ENCODE assay signal across 8 mouse cellular contexts in the genomic region with DNA sequence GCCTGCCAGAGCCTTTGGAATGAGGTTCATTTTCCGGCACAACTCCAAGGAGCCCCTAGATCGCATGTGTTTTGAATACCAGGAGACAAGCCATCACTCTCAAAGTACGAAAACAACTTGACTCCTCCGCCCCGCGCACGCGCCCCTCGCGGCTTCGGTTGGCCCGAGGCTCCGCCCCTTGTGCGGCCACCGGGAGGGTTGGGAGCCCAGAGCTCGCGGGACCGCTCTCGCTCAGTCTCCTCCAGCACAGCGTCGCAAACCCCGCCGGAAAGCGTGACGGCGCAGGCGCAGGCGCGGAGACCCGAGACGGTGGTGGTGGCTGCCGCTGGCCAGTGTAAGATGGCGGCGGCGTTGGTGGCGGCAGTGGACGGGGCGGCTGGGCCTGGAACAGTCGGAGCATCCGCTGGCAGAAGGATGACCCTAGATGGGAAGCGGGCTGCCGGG. TPM values are rescaled to one million over a fixed set of nuclear protein-coding genes. Genes with fewer than 3 reads are reported as not detected.
DNase-seq lines count a peak whose midpoint lies in the region; ATAC-seq lines count a peak whose summit lies in the region.

Gene Dcaf8 (plus strand): TSS at position 250 of the 444 bp plus-strand sequence.

- peak within 1 kb of the TSS; percentile 92 for H3K27ac ChIP-seq in hindbrain, embryonic 14.5 days

- no peaks in the 10 kb centered on the region for H3K27me3 ChIP-seq in hindbrain, embryonic 14.5 days (ENCODE audit: control insufficient read depth, insufficient read depth, low read length)

- peaks cover 25% of the 10 kb centered on the region for H3K36me3 ChIP-seq in hindbrain, embryonic 14.5 days (replicated peaks; ENCODE audit: control insufficient read depth, insufficient read depth)

- peaks cover 11% of the 10 kb centered on the region for H3K4me1 ChIP-seq in hindbrain, embryonic 14.5 days (replicated peaks; ENCODE audit: control insufficient read depth, insufficient read depth, low read length)

- peak within 1 kb of the TSS; percentile 71 for H3K4me2 ChIP-seq in hindbrain, embryonic 14.5 days (replicated peaks)

- ATAC-seq in hindbrain, embryonic 14.5 days (ENCODE audit: low FRiP score), result peak; percentile 99

- WGBS in hindbrain, embryonic 14.5 days, result under 1% methylated on average over 42 of the region's 42 CpGs

- peak within 1 kb of the TSS; percentile 91 for H3K4me3 ChIP-seq in hindbrain, embryonic 14.5 days (replicated peaks; ENCODE audit: low read length)

- peak; percentile 96 for DNase-seq in R1 (ENCODE audit: low read depth, low spot score)
- peak; percentile 97 to 98 for DNase-seq in cerebellum, postnatal 25 days
- DNase-seq in frontal cortex, postnatal 25 days (ENCODE audit: low spot score in 2 of 2), result peak; percentile 87 to 92
- DNase-seq in hindbrain, embryonic 14.5 days (ENCODE audit: low spot score), result peak; percentile 94
- peak; percentile 98 for DNase-seq in layer of hippocampus, postnatal 36 days
- peak; percentile 98 for DNase-seq in lung, postnatal 36 days
- peak; percentile 98 for DNase-seq in retina, postnatal 1 day
- DNase-seq in urinary bladder, adult 18-20 months (ENCODE audit: low spot score in 2 of 2), result peak; percentile 90 to 97

- peak within 1 kb of the TSS; percentile 97 for H3K9ac ChIP-seq in hindbrain, embryonic 14.5 days

- H3K9me3 ChIP-seq in hindbrain, embryonic 14.5 days (ENCODE audit: control insufficient read depth, low read length), result no peaks in the 10 kb centered on the region

RNA-seq across cellular contexts. Expression of gene Dcaf8, which starts in this region (rescaled TPM):
- 70.1 and 71.7 TPM in 2 replicates for polyA plus RNA-seq in hindbrain, embryonic 14.5 days (2014; fragmentation: Nextera tagmentation; extraction: Ambion mirVana)
- total RNA-seq in layer of hippocampus, postnatal 36 days (2021), result 100 to 1,000 TPM; 103 to 105 TPM

Comparison
In these comparisons a context has a peak if more than half of its experiments do, and no peak if none do; other contexts are left out.
1. Peak in every context shown above with its lines: DNase-seq, ATAC-seq, H3K4me3 ChIP-seq and H3K27ac ChIP-seq.